Mouse (Mus musculus) CH12.LX (cell line): ENCODE data around the gene Hmga2. TPM values are rescaled to one million over a fixed set of nuclear protein-coding genes. Genes with fewer than 3 reads are reported as not detected.

Experiments used
- DNase-seq: peaks from one replicate; pipeline ENCODE4 v3.0.0-alpha.2; 2013; ENCODE audit errors: extremely low read depth
- H3K27ac ChIP-seq: 2 replicates; pipeline ENCODE4 v1.5.1; 2012; ENCODE audit warnings: low read depth, mild to moderate bottlenecking, control low read depth, moderate library complexity; ENCODE audit not compliant: insufficient read depth
- H3K27me3 ChIP-seq: replicated peaks from 2 replicates; pipeline ENCODE3; 2012; ENCODE audit warnings: inconsistent platforms
- H3K36me3 ChIP-seq, 2 experiments: replicated peaks in 1 of 2; 2 replicates each; pipeline versions ENCODE3 to v1.6.1; 2012; ENCODE audit warnings: inconsistent platforms in 1 of 2, low read length in 1 of 2, mild to moderate bottlenecking in 1 of 2, mixed read lengths in 1 of 2, moderate library complexity in 1 of 2; ENCODE audit not compliant: control insufficient read depth in 1 of 2, insufficient read depth in 1 of 2
- H3K4me1 ChIP-seq, 2 experiments: 2 replicates each; pipeline ENCODE4 v1.6.1; 2012; ENCODE audit warnings: inconsistent platforms in 1 of 2, moderate library complexity in 1 of 2; ENCODE audit not compliant: insufficient read depth in 2 of 2, control insufficient read depth in 1 of 2
- H3K4me2 ChIP-seq: 2 replicates; pipeline ENCODE4 v1.6.1; 2012; ENCODE audit warnings: low read depth, mild to moderate bottlenecking, control low read depth; ENCODE audit not compliant: poor library complexity, insufficient read depth, severe bottlenecking
- H3K4me3 ChIP-seq, 3 experiments: fragments of 150-350 bp in 1 of 3; sonication (generic) in 1 of 3; replicated peaks in 1 of 3; 2 replicates each; pipeline versions ENCODE3 to v1.5.1; 2011 to 2012; ENCODE audit warnings: low read depth in 2 of 3, low read length in 2 of 3, mild to moderate bottlenecking in 2 of 3, moderate library complexity in 2 of 3, control low read depth in 1 of 3, improper control_type of control experiment in 1 of 3, inconsistent platforms in 1 of 3, mixed read lengths in 1 of 3; ENCODE audit not compliant: poor library complexity in 1 of 3
- H3K79me2 ChIP-seq: replicated peaks from 2 replicates; pipeline ENCODE4 v1.6.1; 2012; ENCODE audit warnings: mild to moderate bottlenecking, moderate library complexity; ENCODE audit not compliant: control insufficient read depth, poor library complexity, insufficient read depth, severe bottlenecking; ENCODE audit errors: extremely low read depth
- H3K9ac ChIP-seq: 2 replicates; pipeline ENCODE4 v1.6.1; 2012; ENCODE audit warnings: low read depth, mild to moderate bottlenecking, control low read depth, moderate library complexity; ENCODE audit not compliant: insufficient read depth
- H3K9me3 ChIP-seq: replicated peaks from 2 replicates; pipeline ENCODE3; 2012; ENCODE audit warnings: low read length, inconsistent platforms, mixed read lengths
- CTCF ChIP-seq, 2 experiments: IDR thresholded peaks in 1 of 2; conservative IDR thresholded peaks in 1 of 2; 2 replicates each; pipeline ENCODE4 v1.5.1; 2011 to 2012; ENCODE audit warnings: low read depth in 2 of 2, low read length in 2 of 2, improper control_type of control experiment in 1 of 2, inconsistent platforms in 1 of 2, mild to moderate bottlenecking in 1 of 2, moderate library complexity in 1 of 2
- E2F4 ChIP-seq: IDR thresholded peaks from 2 replicates; pipeline ENCODE4 v1.6.1; 2011; ENCODE audit warnings: low read depth, low read length, improper control_type of control experiment; ENCODE audit not compliant: insufficient replicate concordance
- ELF1 ChIP-seq: IDR thresholded peaks from 2 replicates; pipeline ENCODE4 v1.6.1; 2014; ENCODE audit warnings: low read depth, mild to moderate bottlenecking, inconsistent platforms, low read length, improper control_type of control experiment
- ETS1 ChIP-seq: conservative IDR thresholded peaks from 2 replicates; pipeline ENCODE4 v1.6.1; 2012; ENCODE audit warnings: low read depth, mild to moderate bottlenecking, inconsistent platforms, low read length, improper control_type of control experiment, moderate library complexity
- GABPA ChIP-seq: IDR thresholded peaks from 2 replicates; pipeline ENCODE4 v1.6.1; 2012; ENCODE audit warnings: low read depth, low read length, improper control_type of control experiment, inconsistent platforms; ENCODE audit not compliant: insufficient replicate concordance
- HCFC1 ChIP-seq: IDR thresholded peaks from 2 replicates; pipeline ENCODE4 v1.6.1; 2012; ENCODE audit warnings: low read depth, mild to moderate bottlenecking, inconsistent platforms, low read length, improper control_type of control experiment
- IRF4 ChIP-seq: IDR thresholded peaks from 2 replicates; pipeline ENCODE4 v1.6.1; 2014; ENCODE audit warnings: low read depth, mild to moderate bottlenecking, inconsistent platforms, low read length, improper control_type of control experiment
- JUN ChIP-seq: IDR thresholded peaks from 2 replicates; pipeline ENCODE4 v1.6.1; 2011; ENCODE audit warnings: low read depth, mild to moderate bottlenecking, low read length, improper control_type of control experiment, moderate library complexity; ENCODE audit not compliant: insufficient read depth
- KAT2A ChIP-seq: IDR thresholded peaks from 2 replicates; pipeline ENCODE4 v1.6.1; 2012; ENCODE audit warnings: low read length, improper control_type of control experiment, inconsistent platforms; ENCODE audit not compliant: insufficient replicate concordance
- MAFK ChIP-seq: IDR thresholded peaks from 2 replicates; pipeline ENCODE4 v1.6.1; 2011; ENCODE audit warnings: low read length, improper control_type of control experiment; ENCODE audit not compliant: insufficient replicate concordance
- MAX ChIP-seq: IDR thresholded peaks from 2 replicates; pipeline ENCODE4 v1.6.1; 2011; ENCODE audit warnings: low read length, improper control_type of control experiment
- MEF2A ChIP-seq: IDR thresholded peaks from 2 replicates; pipeline ENCODE4 v1.6.1; 2014; ENCODE audit warnings: low read depth, mild to moderate bottlenecking, inconsistent platforms, low read length, improper control_type of control experiment, borderline replicate concordance
- MYC ChIP-seq: IDR thresholded peaks from 2 replicates; pipeline ENCODE4 v1.6.1; 2011; ENCODE audit warnings: low read depth, mild to moderate bottlenecking, improper control_type of control experiment, low read length
- NELFE ChIP-seq: IDR thresholded peaks from 2 replicates; pipeline ENCODE4 v1.6.1; 2011; ENCODE audit warnings: low read depth, low read length, improper control_type of control experiment
- PAX5 ChIP-seq: IDR thresholded peaks from 2 replicates; pipeline ENCODE4 v1.6.1; 2012; ENCODE audit warnings: low read length, inconsistent platforms, mixed read lengths
- POLR2A ChIP-seq: IDR thresholded peaks from 2 replicates; pipeline ENCODE4 v1.6.1; 2011; ENCODE audit warnings: low read depth, mild to moderate bottlenecking, improper control_type of control experiment, low read length
- POLR2AphosphoS2 ChIP-seq: IDR thresholded peaks from 2 replicates; pipeline ENCODE4 v1.6.1; 2011; ENCODE audit warnings: low read depth, low read length, improper control_type of control experiment
- RAD21 ChIP-seq: IDR thresholded peaks from 2 replicates; pipeline ENCODE4 v1.6.1; 2011; ENCODE audit warnings: low read depth, mild to moderate bottlenecking, low read length, improper control_type of control experiment, moderate library complexity
- RCOR1 ChIP-seq: conservative IDR thresholded peaks from 2 replicates; pipeline ENCODE4 v1.6.1; 2012; ENCODE audit warnings: low read depth, mild to moderate bottlenecking, inconsistent platforms, low read length, improper control_type of control experiment
- SIN3A ChIP-seq: IDR thresholded peaks from 2 replicates; pipeline ENCODE4 v1.6.1; 2012; ENCODE audit warnings: low read length, improper control_type of control experiment, inconsistent platforms
- TCF12 ChIP-seq: IDR thresholded peaks from 2 replicates; pipeline ENCODE4 v1.6.1; 2014; ENCODE audit warnings: low read depth, mild to moderate bottlenecking, inconsistent platforms, low read length, improper control_type of control experiment
- USF2 ChIP-seq: conservative IDR thresholded peaks from 2 replicates; pipeline ENCODE4 v1.6.1; 2011; ENCODE audit warnings: low read depth, low read length, improper control_type of control experiment
- ZC3H11A ChIP-seq: IDR thresholded peaks from 2 replicates; pipeline ENCODE4 v1.6.1; 2012; ENCODE audit warnings: low read depth, mild to moderate bottlenecking, inconsistent platforms, low read length, improper control_type of control experiment
- ZMIZ1 ChIP-seq: IDR thresholded peaks from 2 replicates; pipeline ENCODE4 v1.6.1; 2012; ENCODE audit warnings: low read depth, mild to moderate bottlenecking, inconsistent platforms, low read length, improper control_type of control experiment
- dilution Hi-C: fragments of 300-500 bp; cut with MboI; formaldehyde crosslinking; loops from 2 replicates; pipeline ENCODE4 v1.14.3; 2020; ENCODE audit warnings: low sequenced_read_pairs; ENCODE audit not compliant: extremely low pct_unique_long_range_greater_than_20kb, extremely low pct_ligation_motif_present
- in situ Hi-C: fragments of 300-500 bp; cut with MboI; formaldehyde crosslinking; loops from 3 replicates; pipeline ENCODE4 v1.14.3; 2019; ENCODE audit warnings: low sequenced_read_pairs, low pct_ligation_motif_present, low pct_unique_long_range_greater_than_20kb, mixed read lengths
- polyA plus RNA-seq: library from polyadenylated mRNA; unstranded; fragments of >175 nt; gene quantifications from 2 replicates; pipeline ENCODE4 v1.2.1, GENCODE M21; 2012; ENCODE audit warnings: low read depth; ENCODE audit not compliant: insufficient read length
- total RNA-seq, 2 experiments: library from RNA; depleted of rRNA; stranded (reverse); fragments of 300-350 nt in 1 of 2; fragments of >200 nt in 1 of 2; gene quantifications; 2 replicates each; pipeline ENCODE4 v1.2.3; 2012 to 2014

The Hmga2 gene
- total and polyA plus RNA-seq, 3 experiments: not detected

DNA sequence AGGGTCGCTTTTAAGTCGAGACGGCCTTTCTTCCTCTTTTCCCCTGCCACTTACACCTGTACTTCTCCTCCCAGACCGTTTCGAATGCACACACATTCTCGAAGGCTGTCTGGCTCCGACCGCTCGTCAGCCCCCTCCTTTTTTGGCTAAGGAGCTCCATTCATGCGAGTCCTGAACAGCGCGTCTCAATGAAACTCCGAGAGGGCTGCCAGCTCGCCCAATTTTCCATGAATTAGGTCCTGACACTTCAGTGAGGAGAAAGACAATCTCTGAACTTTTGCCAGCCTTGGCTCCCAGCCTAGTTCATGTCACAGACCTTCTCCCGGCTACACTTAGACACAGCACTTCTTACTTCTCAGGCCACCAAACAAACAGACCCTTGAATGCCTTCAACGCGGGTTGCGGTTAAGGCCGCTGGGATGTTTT lies 98.9 kb downstream of the Hmga2 start:
- in situ Hi-C loops (no loop called here), dilution Hi-C loops (no loop called here)
- Histone ChIP-seq H3K36me3 (no peaks in the 10 kb centered on the region), H3K27me3 (no peaks in the 10 kb centered on the region), H3K4me2 (no peak overlapping the region), H3K79me2 (no peaks in the 10 kb centered on the region), H3K4me1 (no peaks in the 10 kb centered on the region), H3K27ac (no peak overlapping the region), H3K9ac (no peak overlapping the region), H3K4me3 (no peak overlapping the region), H3K9me3 (peaks cover 29% of the 10 kb centered on the region)
- no peak for TF ChIP-seq JUN
- DNase-seq: no peak

DNA sequence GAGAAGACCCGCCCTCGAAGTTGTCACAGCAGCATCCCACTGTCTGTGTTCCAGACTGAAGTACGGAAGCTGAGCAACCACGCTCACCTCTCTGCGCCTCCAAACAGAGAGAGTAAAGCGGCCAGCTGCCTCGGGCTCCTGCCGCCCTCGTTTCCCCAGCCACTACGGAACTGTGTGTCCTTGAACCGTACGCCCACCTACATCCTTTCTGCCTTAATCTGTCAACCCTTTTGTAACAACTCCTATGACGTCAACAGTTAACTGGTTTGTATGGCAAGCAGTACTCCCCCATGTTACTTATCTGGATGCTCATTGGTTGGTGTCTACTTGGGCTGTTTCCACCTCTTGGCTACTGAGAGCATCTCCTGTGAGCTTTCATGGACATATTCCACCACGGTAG lies 100.8 kb downstream of the Hmga2 start:
- in situ Hi-C loops: no loop called here
- H3K9me3 ChIP-seq: peaks cover 28% of the 10 kb centered on the region

DNA sequence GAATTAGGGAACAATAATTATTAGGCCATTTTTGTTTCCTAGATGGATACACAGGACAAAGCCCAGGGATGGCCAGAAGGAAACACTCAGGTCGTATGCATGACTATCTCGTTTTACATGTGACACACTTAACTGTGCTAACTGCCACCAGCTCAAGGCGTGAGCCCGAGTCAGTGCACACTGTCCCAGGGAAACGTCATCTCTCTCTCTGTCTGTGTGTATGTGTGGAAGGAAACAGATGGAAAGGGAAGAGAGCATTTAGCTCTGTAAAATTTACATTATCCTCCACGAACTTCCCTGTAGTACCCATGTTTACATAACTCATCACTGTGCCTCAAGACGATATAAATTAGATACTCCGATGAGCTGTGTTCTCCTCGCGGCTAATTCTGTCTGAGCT lies 105.1 kb downstream of the Hmga2 start:
- in situ Hi-C loops: no loop called here
- Histone ChIP-seq H3K27me3 (no peaks in the 10 kb centered on the region), H3K79me2 (no peaks in the 10 kb centered on the region), H3K4me1 (no peaks in the 10 kb centered on the region), H3K9ac (no peak overlapping the region), H3K27ac (no peak overlapping the region), H3K36me3 (no peaks in the 10 kb centered on the region), H3K9me3 (peaks cover 39% of the 10 kb centered on the region), H3K4me2 (no peak overlapping the region)
- dilution Hi-C loops: no loop called here
- no peak for TF ChIP-seq CTCF (conservative IDR thresholded peaks at IDR 0.05 in 1 of 2, IDR thresholded peaks at IDR 0.05 in 1 of 2; ENCODE audit: low read depth in 2 of 2, low read length in 2 of 2)
- TF ChIP-seq TCF12: no peak
- no peak for TF ChIP-seq MAX
- TF ChIP-seq SIN3A: no peak
- TF ChIP-seq HCFC1: no peak
- TF ChIP-seq ZC3H11A: no peak
- no peak for TF ChIP-seq MYC
- no peak for TF ChIP-seq POLR2AphosphoS2
- no peak for TF ChIP-seq MEF2A
- no peak for TF ChIP-seq ELF1
- TF ChIP-seq JUN: no peak
- no peak for TF ChIP-seq E2F4
- TF ChIP-seq NELFE: no peak
- no peak for TF ChIP-seq GABPA
- no peak for TF ChIP-seq MAFK
- TF ChIP-seq IRF4: no peak
- no peak for TF ChIP-seq PAX5
- TF ChIP-seq, all 38 proteins: peak for 0
- DNase-seq: no peak
- H3K4me3 ChIP-seq: no peak overlapping the region

More for the DNA sequence above, 100.8 kb downstream of the Hmga2 start:
- no peaks in the 10 kb centered on the region for H3K36me3 ChIP-seq
- H3K27me3 ChIP-seq: no peaks in the 10 kb centered on the region
- H3K9ac ChIP-seq: no peak overlapping the region
- H3K27ac ChIP-seq: no peak overlapping the region
- no peak overlapping the region for H3K4me3 ChIP-seq
- no peak overlapping the region for H3K4me2 ChIP-seq
- DNase-seq: no peak
- dilution Hi-C loops: no loop called here
- H3K79me2 ChIP-seq: no peaks in the 10 kb centered on the region
- no peak for TF ChIP-seq SIN3A
- TF ChIP-seq ZMIZ1: no peak
- TF ChIP-seq RCOR1: no peak
- no peak for TF ChIP-seq POLR2A
- TF ChIP-seq ETS1: no peak
- TF ChIP-seq KAT2A: no peak
- TF ChIP-seq RAD21: no peak
- TF ChIP-seq HCFC1: no peak
- no peak for TF ChIP-seq ELF1
- TF ChIP-seq NELFE: no peak
- no peak for TF ChIP-seq USF2
- no peaks in the 10 kb centered on the region for H3K4me1 ChIP-seq
